Mouse (Mus musculus) layer of hippocampus, adult 9-11 months (tissue): ENCODE measurements around the gene Napb.
"Not testable (repeated sequence)": the region's sequence is repeated elsewhere in the genome, so short reads cannot be mapped to it uniquely, and the experiment has no call there.

Experiments used
- DNase-seq: peaks from one replicate; pipeline ENCODE4 v3.0.0; 2022

The Napb gene

GRCm38 (mm10) chr2:148732327-148733000 is at the start of gene Napb:
TSS of gene Napb (minus strand) at chr2:148732467.
- DNase-seq = peak; percentile 96

- DNase-seq = no peak
Measured at GRCm38 (mm10) chr2:148781709-148782108, 49.4 kb upstream of the Napb start, which contains the start of gene 8030411F24Rik. TSS of gene 8030411F24Rik (plus strand) at chr2:148782009.

- not testable (repeated sequence) for DNase-seq
Measured at GRCm38 (mm10) chr2:148771397-148771796, 39.1 kb upstream of the Napb start, which contains the start of gene Cst11. TSS of gene Cst11 (minus strand) at chr2:148771497.

GRCm38 (mm10) chr2:148763648-148764388 is 31.6 kb upstream of the Napb start:
- no peak for DNase-seq

- no peak for DNase-seq
Measured at GRCm38 (mm10) chr2:148754310-148754846, 22.1 kb upstream of the Napb start.

GRCm38 (mm10) chr2:148751893-148752813 is 19.9 kb upstream of the Napb start:
- DNase-seq = peak; percentile 76

GRCm38 (mm10) chr2:148750058-148750457 is 17.8 kb upstream of the Napb start, which contains the start of gene Cstl1:
TSS of gene Cstl1 (plus strand) at chr2:148750358.
- no peak for DNase-seq

GRCm38 (mm10) chr2:148743846-148744407 is 11.7 kb upstream of the Napb start:
- no peak for DNase-seq

GRCm38 (mm10) chr2:148743001-148743400 is 10.7 kb upstream of the Napb start:
- DNase-seq = peak; percentile 47

- no peak for DNase-seq
Measured at GRCm38 (mm10) chr2:148731614-148732326, 497 bp downstream of the Napb start.

GRCm38 (mm10) chr2:148719271-148719995 is 12.8 kb downstream of the Napb start:
- no peak for DNase-seq

GRCm38 (mm10) chr2:148717072-148717471 is 15.2 kb downstream of the Napb start:
- no peak for DNase-seq

GRCm38 (mm10) chr2:148712326-148712725 is 19.9 kb downstream of the Napb start:
- DNase-seq = no peak

GRCm38 (mm10) chr2:148707202-148707530 is 25.1 kb downstream of the Napb start:
- DNase-seq = no peak

GRCm38 (mm10) chr2:148706409-148707201 is 25.7 kb downstream of the Napb start:
- no peak for DNase-seq

- no peak for DNase-seq
Measured at GRCm38 (mm10) chr2:148698571-148698970, 33.7 kb downstream of the Napb start.

- no peak for DNase-seq
Measured at GRCm38 (mm10) chr2:148690781-148691180, 41.5 kb downstream of the Napb start.

- no peak for DNase-seq
Measured at GRCm38 (mm10) chr2:148690291-148690690, 42.0 kb downstream of the Napb start.

- DNase-seq = no peak
Measured at GRCm38 (mm10) chr2:148689444-148690140, 42.7 kb downstream of the Napb start.

- no peak for DNase-seq
Measured at GRCm38 (mm10) chr2:148687971-148688370, 44.3 kb downstream of the Napb start.
